Mouse (Mus musculus) megakaryocyte-erythroid progenitor cell, adult 5-6 weeks (primary cell): ENCODE measurements around the gene Tex21. TPM values are rescaled to one million over a fixed set of nuclear protein-coding genes. Genes with fewer than 3 reads are reported as not detected.
"Not testable (repeated sequence)": the region's sequence is repeated elsewhere in the genome, so short reads cannot be mapped to it uniquely, and the experiment has no call there.

Experiments used
- ATAC-seq: replicated peaks from 2 replicates; pipeline ENCODE4 v1.8.0; 2016; ENCODE audit warnings: mild to moderate bottlenecking, inconsistent platforms; ENCODE audit not compliant: severe bottlenecking, poor library complexity, low FRiP score, low TSS enrichment
- total RNA-seq, 2 experiments: library from RNA; stranded (forward) in 1 of 2; stranded (reverse) in 1 of 2; fragments of 200-1000, 215-1000 nt in 1 of 2; fragments of >200 nt in 1 of 2; fragmentation: Nextera tagmentation in 1 of 2; gene quantifications; 2 replicates each; pipeline ENCODE4 v1.2.3; 2014 to 2017

Tex21 gene
- total RNA-seq, 2 experiments from 2014 or later = 1.9 to 2.0 TPM

DNA sequence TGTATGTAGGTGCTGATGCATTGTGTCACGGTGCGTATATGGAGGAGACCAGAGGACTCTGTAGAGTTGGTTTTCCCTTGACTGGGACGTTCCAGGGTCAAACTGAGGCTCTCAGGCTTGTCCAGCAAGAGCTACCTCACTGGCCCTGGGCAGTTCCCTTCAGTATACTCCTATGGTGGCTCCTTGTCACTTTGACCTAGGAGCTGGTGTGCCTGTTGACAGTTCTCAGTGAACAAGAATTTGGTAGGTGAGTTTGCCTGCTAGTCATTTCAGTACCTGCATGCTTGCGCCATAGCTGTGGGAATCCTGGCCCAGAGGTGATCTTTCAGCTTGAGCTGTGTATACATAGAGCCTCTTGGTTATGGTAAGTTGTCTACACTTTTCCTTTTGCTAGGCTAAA lies 16.4 kb upstream of the Tex21 start:
- no peak for ATAC-seq

GRCm38 (mm10) chr12:76261556-76261955 lies 15.0 kb upstream of the Tex21 start:
- no peak for ATAC-seq

DNA sequence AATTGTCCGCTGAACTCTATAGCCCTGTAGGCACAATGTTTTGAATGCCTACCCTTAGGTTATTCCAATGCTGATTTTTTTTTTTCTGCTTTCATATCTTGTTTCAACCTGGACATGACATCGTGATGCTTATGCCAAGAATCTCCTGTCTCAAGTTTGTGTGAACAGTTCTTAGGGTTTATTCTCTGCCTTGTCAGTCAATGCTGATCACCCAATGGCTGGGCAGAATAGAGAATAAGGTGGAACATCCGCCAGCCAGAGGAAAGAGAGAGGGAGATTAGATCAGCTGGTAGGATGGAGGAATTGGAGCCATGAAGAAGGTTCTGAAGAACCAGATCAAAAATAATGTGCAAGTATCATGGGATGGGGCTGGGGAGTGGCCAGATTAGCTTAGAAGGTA lies 14.1 kb upstream of the Tex21 start:
- ATAC-seq = no peak

- 0 out of 2 replicates have a peak, but pooled peaks have one; percentile 15 for ATAC-seq
Measured at GRCm38 (mm10) chr12:76256114-76256843, 9.7 kb upstream of the Tex21 start.

- ATAC-seq = peak; percentile 13; the same call in 1 of the 2 replicates
Measured at GRCm38 (mm10) chr12:76255499-76255875, 8.9 kb upstream of the Tex21 start.

DNA sequence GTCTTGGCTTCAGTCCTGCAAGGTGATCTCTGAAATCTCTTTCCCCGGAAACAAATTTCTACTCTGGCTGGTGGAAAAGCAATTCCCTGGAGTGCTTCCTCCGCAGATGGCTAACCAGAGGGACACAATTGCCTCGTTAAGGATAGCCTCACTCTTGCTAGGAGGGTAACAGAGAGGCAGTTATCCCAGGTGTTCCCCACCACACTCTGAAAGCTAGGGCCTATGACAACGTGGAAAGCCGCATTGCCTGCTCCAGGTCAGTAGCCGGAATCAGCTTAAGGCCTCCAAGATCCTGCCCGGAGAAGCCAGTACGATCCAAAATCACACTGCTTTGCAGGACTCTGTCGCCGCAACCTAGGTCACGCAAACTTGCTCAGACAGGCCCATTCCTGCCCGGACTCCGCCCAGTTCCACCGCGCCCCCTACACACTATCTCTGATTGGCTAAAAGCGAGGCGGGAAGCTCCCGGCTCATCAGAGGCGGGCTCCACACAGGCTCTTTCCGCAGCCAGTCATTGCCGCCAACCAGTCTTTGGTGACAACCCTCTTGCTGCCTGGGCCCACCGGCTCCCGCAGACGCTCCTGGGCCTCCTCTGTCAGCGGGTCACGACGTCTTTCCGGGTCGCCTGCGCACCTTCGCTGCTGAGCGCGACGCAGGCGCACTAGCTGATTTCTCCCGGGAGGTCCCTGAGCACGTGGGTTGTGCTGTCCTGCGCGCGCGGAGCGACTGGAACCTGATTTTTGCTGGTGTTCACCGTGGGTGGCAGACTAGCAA lies 8.4 kb upstream of the Tex21 start, which contains the start of gene Mthfd1:
Gene Mthfd1, plus strand, starts transcription at position 574 of the 774 bp plus-strand sequence.
- peak; percentile 99 for ATAC-seq

DNA sequence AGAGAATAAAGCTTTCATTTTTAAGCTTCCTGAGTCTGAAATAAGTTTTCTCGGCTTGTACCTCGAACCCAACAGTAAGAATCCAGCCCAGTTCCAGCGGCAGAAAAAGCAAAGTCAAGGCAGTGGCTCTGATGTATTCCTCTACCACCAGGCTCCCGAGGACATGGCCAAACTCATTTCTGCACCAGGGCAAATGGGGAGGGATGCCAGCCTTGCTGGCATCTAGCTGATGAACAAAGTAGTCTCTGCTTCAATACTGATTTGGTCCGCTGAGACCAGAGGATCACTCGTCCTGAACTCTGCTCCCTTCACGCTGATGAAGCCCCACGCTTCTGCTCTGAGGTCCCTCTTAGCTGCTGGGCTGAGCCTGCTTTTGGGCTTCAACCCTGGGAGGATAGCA lies 7.4 kb upstream of the Tex21 start:
- ATAC-seq = no peak

- no peak for ATAC-seq
Measured at GRCm38 (mm10) chr12:76253591-76253990, 7.0 kb upstream of the Tex21 start.

DNA sequence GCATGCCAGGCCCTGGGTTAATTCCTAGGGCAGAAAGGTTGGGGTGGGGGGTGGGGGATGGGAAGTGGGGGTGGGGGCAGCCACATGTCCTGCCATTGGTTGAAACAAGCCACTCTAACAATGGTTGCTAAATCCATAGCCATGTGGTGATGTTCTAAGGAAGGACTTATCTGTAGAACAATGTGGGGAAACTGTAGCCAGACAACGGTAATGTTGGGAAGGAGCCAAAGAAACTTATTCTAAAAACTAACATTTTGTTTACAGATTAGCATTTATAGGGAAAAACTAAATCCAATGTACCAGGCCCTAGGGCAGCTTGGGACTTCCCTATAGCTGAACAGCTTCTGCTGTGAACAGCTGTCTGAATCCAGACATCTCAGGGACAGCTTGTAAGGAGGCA lies 6.5 kb upstream of the Tex21 start:
- no peak for ATAC-seq

DNA sequence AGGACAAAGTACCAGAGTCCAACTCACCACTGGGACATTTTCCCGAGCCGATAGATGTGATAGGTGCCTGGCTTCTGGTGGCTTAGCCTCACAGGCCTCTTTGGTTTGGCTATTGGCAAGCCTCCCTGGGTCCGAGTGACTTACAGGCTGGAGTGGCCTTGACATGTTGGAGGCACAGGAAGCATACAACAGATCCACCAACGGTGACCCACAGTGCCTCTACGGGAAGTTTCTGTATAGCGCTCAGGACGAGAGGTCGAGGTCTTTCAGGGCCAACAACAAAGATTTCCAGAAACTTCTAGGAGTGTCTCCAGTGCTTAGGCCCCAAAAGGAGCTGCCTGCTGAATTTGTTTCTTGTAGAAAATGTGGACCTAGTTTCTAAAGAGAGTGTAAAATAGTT lies 1.6 kb downstream of the Tex21 start:
- ATAC-seq = no peak

GRCm38 (mm10) chr12:76241833-76242232 lies 4.7 kb downstream of the Tex21 start:
- 0 out of 2 replicates have a peak, but pooled peaks have one; percentile 27 for ATAC-seq

- peak; percentile 67 for ATAC-seq
Measured at GRCm38 (mm10) chr12:76241084-76241483, 5.5 kb downstream of the Tex21 start.

DNA sequence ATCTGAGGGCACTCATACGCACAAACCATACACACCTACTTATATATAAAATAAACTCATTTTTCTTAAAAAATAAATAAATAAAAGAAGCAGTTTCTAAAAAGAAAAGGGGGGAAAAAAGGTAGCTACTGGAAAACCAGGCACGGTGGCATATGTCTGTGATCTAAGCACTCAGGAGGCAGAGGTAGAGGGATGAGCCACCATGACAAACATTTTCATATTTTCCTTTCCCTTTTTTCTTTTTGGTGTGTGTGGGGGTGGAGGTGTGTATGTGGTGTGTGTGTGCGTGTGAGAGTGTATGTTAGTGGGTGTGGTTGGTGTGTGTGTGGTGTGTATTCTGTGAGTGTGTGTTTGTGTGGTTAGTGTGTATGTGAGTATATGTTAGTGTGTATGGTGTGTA lies 5.9 kb downstream of the Tex21 start:
- no peak for ATAC-seq

- ATAC-seq = no peak
Measured at GRCm38 (mm10) chr12:76239839-76240571, 6.5 kb downstream of the Tex21 start.

- no peak; the same call in 1 of the 2 replicates for ATAC-seq
Measured at GRCm38 (mm10) chr12:76239145-76239838, 7.3 kb downstream of the Tex21 start.

- ATAC-seq = no peak
Measured at GRCm38 (mm10) chr12:76235253-76235652, 11.3 kb downstream of the Tex21 start.

- ATAC-seq = no peak
Measured at GRCm38 (mm10) chr12:76230644-76231043, 15.9 kb downstream of the Tex21 start.

- ATAC-seq = not testable (repeated sequence)
Measured at GRCm38 (mm10) chr12:76222104-76222503, 24.4 kb downstream of the Tex21 start.

DNA sequence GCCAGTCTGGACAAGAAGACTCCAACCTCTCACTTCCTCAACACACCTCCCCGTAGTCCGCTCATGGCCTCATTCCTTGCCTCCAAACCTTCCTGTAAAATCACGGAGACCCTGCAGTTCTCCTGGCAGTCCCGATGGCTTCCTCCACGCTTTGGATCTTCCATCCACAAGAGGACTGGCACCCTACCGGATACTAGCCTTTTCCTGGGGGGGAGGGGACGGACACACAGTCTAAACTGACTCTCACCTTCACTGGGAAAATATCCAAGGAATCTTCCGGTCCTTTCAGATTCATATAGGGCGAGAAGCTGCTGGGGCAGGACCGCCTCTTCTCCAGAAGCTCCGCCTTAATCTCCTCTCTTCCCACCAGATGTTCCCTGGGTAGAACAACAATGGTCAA lies 29.8 kb downstream of the Tex21 start:
- no peak for ATAC-seq
